Mouse (Mus musculus) cortical plate, adult 2 months (tissue): ENCODE measurements around the gene Mgat4c.

Experiments used
- CTCF ChIP-seq: fragments of 200-500 bp; IDR thresholded peaks from 2 replicates; pipeline ENCODE4 v1.5.1; 2011; ENCODE audit warnings: mild to moderate bottlenecking, control low read depth, low read length; ENCODE audit not compliant: insufficient read depth; ENCODE audit errors: extremely low read depth
- POLR2A ChIP-seq: fragments of 200-500 bp; IDR thresholded peaks from 2 replicates; pipeline ENCODE4 v1.6.1; 2011; ENCODE audit warnings: mild to moderate bottlenecking, low read length, control low read depth; ENCODE audit not compliant: insufficient read depth; ENCODE audit errors: extremely low read depth

DNA sequence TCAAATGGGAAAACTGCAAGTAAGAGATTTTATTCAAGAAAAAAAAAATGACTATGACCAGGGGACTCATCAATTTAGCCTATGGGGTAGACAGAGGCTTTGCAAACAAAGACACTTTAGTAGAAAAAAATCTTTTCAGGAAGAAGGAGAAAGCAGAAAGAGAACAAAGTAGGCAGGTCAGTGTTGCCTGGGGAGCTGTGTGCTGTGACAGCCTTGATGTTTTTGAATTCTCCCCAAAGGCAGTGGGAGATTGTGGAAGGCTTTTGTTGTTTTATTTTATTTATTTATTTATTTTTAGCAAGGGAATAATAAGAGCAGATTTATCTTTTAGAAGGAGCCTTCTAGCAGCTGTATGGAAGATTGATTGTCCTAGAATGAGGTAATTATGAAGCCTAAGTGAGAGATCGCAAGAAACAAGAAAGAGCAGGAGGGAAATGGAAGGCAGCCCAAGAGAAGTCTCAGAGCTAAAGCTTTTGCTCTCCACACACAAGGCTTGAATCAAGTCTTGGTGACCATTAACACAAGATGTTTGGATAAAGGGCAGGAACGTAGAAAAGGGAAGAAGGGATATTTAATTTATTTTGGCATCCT, 375.8 kb downstream of the Mgat4c start:
- TF ChIP-seq CTCF: no peak
- TF ChIP-seq POLR2A: no peak
